In genomic region chr1:36737300-36737699, GRCm38 (mm10) we compare ENCODE assay signal across 9 mouse cellular contexts. TPM values are rescaled to one million over a fixed set of nuclear protein-coding genes. Genes with fewer than 3 reads are reported as not detected.
DNase-seq lines count a peak whose midpoint lies in the region; ATAC-seq and TF ChIP-seq lines count a peak whose summit lies in the region.
"Had no signal": no experiment of that assay in that cellular context is flagged by ENCODE, and none has a peak within 500 bp of the region (broad histone marks: within the 10 kb centered on the region; RNA-seq: fewer than 3 reads in every experiment).

No protein-coding gene starts in this region.

- TF ChIP-seq POLR2A in limb, embryonic 14.5 days (IDR thresholded peaks at IDR 0.05; ENCODE audit: borderline replicate concordance, extremely low read depth, insufficient read depth, insufficient read length), result no peak

- H3K4me1 ChIP-seq in limb, embryonic 14.5 days (ENCODE audit: control insufficient read depth, insufficient read depth, low read length), result no peaks in the 10 kb centered on the region
- H3K4me1 ChIP-seq in neural tube, embryonic 15.5 days, result no peaks in the 10 kb centered on the region

- no peak overlapping the region for H3K4me2 ChIP-seq in limb, embryonic 14.5 days (replicated peaks; ENCODE audit: low read depth, low read length, severe bottlenecking)
- no peak overlapping the region for H3K4me2 ChIP-seq in neural tube, embryonic 15.5 days

- H3K27ac ChIP-seq in limb, embryonic 14.5 days (replicated peaks; ENCODE audit: low read depth, low read length), result no peak overlapping the region
- H3K27ac ChIP-seq in neural tube, embryonic 15.5 days (replicated peaks), result no peak overlapping the region

- H3K4me3 ChIP-seq in limb, embryonic 14.5 days (replicated peaks; ENCODE audit: low read length), result no peak overlapping the region
- no peak overlapping the region for H3K4me3 ChIP-seq in neural tube, embryonic 15.5 days (replicated peaks)
- H3K4me3 ChIP-seq: erythroblast, embryonic 14.5 days had no signal

- DNase-seq in 416B (ENCODE audit: low read depth) (peak; percentile 89), WW6 (ENCODE audit: low read depth, low spot score) (peak; percentile 49)
- peak; percentile 81 to 89 for DNase-seq in cerebellum, postnatal 25 days
- peak; percentile 81 to 85 for DNase-seq in gastrocnemius, adult 8-10 months (ENCODE audit: low spot score in 2 of 2)
- peak; percentile 62 to 90 for DNase-seq in kidney, adult 8-10 months
- DNase-seq in limb, embryonic 14.5 days (ENCODE audit: low spot score), result peak; percentile 82
- peak; percentile 53 to 67 for DNase-seq in thymus, adult 18-20 months

- no peak for ATAC-seq in limb, embryonic 14.5 days (ENCODE audit: low FRiP score, low read depth)
- ATAC-seq in neural tube, embryonic 15.5 days (ENCODE audit: low FRiP score), result peak; percentile 68; the same call in 1 of the 2 replicates

- 7% methylated on average over 4 of the region's 4 CpGs for WGBS in limb, embryonic 14.5 days
- WGBS in neural tube, embryonic 15.5 days, result 12% methylated on average over 4 of the region's 4 CpGs

- H3K9me3 ChIP-seq in limb, embryonic 14.5 days (ENCODE audit: control insufficient read depth, low read length), result no peaks in the 10 kb centered on the region
- no peaks in the 10 kb centered on the region for H3K9me3 ChIP-seq in neural tube, embryonic 15.5 days (replicated peaks)

- H3K27me3 ChIP-seq in limb, embryonic 14.5 days (ENCODE audit: control insufficient read depth, insufficient read depth, low read length), result no peaks in the 10 kb centered on the region
- no peaks in the 10 kb centered on the region for H3K27me3 ChIP-seq in neural tube, embryonic 15.5 days (replicated peaks)

- H3K9ac ChIP-seq in limb, embryonic 14.5 days (ENCODE audit: low read depth, low read length, severe bottlenecking), result no peak overlapping the region
- H3K9ac ChIP-seq in neural tube, embryonic 15.5 days (replicated peaks), result no peak overlapping the region

- H3K36me3 ChIP-seq in limb, embryonic 14.5 days (ENCODE audit: control insufficient read depth, insufficient read depth, low read length), result no peaks in the 10 kb centered on the region
- H3K36me3 ChIP-seq in neural tube, embryonic 15.5 days, result no peaks in the 10 kb centered on the region

RNA-seq across cellular contexts. Expression of gene Actr1b, which starts 23.1 kb away (rescaled TPM):
- 100 to 1,000 TPM; 141 to 162 (median 147) TPM for total RNA-seq in gastrocnemius, adult 8-10 months (2022)
- 162 and 189 TPM in 2 replicates for polyA plus RNA-seq in limb, embryonic 14.5 days (2012; rRNA removed)
- polyA plus RNA-seq in limb, embryonic 14.5 days (2014; fragmentation: Nextera tagmentation; extraction: Ambion mirVana), result 85.7 and 93.1 TPM in 2 replicates
- 122 TPM in 2 replicates for polyA plus RNA-seq in neural tube, embryonic 15.5 days (2015; fragmentation: Nextera tagmentation; extraction: Ambion mirVana)

RNA-seq across cellular contexts. Expression of gene Zap70, which starts 24.3 kb away (rescaled TPM):
- total RNA-seq in gastrocnemius, adult 8-10 months (2022), result under 1 TPM in 2 of 4 experiments, not detected in 2; 0.27 to 0.31 TPM
- polyA plus RNA-seq in limb, embryonic 14.5 days (2012; rRNA removed), result 0.88 and 1.2 TPM in 2 replicates
- 0.54 and 0.91 TPM in 2 replicates for polyA plus RNA-seq in limb, embryonic 14.5 days (2014; fragmentation: Nextera tagmentation; extraction: Ambion mirVana)
- polyA plus RNA-seq in neural tube, embryonic 15.5 days (2015; fragmentation: Nextera tagmentation; extraction: Ambion mirVana), result 1.2 and 5.1 TPM in 2 replicates
- polyA plus RNA-seq: erythroblast, embryonic 14.5 days had no signal

RNA-seq across cellular contexts. Expression of gene 4933424G06Rik, which starts 27.4 kb away (rescaled TPM):
- total RNA-seq in gastrocnemius, adult 8-10 months (2022), result under 1 TPM in 3 of 4 experiments, not detected in 1; 0.65 to 0.75 (median 0.70) TPM
- polyA plus RNA-seq in limb, embryonic 14.5 days (2012; rRNA removed), result 0.10 TPM in 1 of 2 replicates, not detected in the other
- not detected in 2 replicates for polyA plus RNA-seq in limb, embryonic 14.5 days (2014; fragmentation: Nextera tagmentation; extraction: Ambion mirVana)
- 0.32 and 0.74 TPM in 2 replicates for polyA plus RNA-seq in neural tube, embryonic 15.5 days (2015; fragmentation: Nextera tagmentation; extraction: Ambion mirVana)
- polyA plus RNA-seq: erythroblast, embryonic 14.5 days had no signal

RNA-seq across cellular contexts. Expression of gene Cox5b, which starts 46.1 kb away (rescaled TPM):
- total RNA-seq in gastrocnemius, adult 8-10 months (2022), result 1,000 to 10,000 TPM in 1 of 4 experiments, 100 to 1,000 TPM in 3; 864 to 1,112 (median 950) TPM
- polyA plus RNA-seq in limb, embryonic 14.5 days (2012; rRNA removed), result 291 and 342 TPM in 2 replicates
- 544 and 588 TPM in 2 replicates for polyA plus RNA-seq in limb, embryonic 14.5 days (2014; fragmentation: Nextera tagmentation; extraction: Ambion mirVana)
- polyA plus RNA-seq in neural tube, embryonic 15.5 days (2015; fragmentation: Nextera tagmentation; extraction: Ambion mirVana), result 808 and 899 TPM in 2 replicates

RNA-seq across cellular contexts. Expression of gene Fam178b, which starts 54.3 kb away (rescaled TPM):
- total RNA-seq in gastrocnemius, adult 8-10 months (2022), result under 1 TPM in 1 of 4 experiments, not detected in 3; 0.46 TPM
- polyA plus RNA-seq in limb, embryonic 14.5 days (2012; rRNA removed), result 0.67 and 1.1 TPM in 2 replicates
- 1.1 and 1.5 TPM in 2 replicates for polyA plus RNA-seq in limb, embryonic 14.5 days (2014; fragmentation: Nextera tagmentation; extraction: Ambion mirVana)
- 0.27 and 0.51 TPM in 2 replicates for polyA plus RNA-seq in neural tube, embryonic 15.5 days (2015; fragmentation: Nextera tagmentation; extraction: Ambion mirVana)
